Mouse (Mus musculus) kidney, adult 11 months (tissue): ENCODE results near the gene Col5a3.
"Not testable (repeated sequence)": the region's sequence is repeated elsewhere in the genome, so short reads cannot be mapped to it uniquely, and the experiment has no call there.

ENCODE experiments used
- DNase-seq: peaks from one replicate; pipeline ENCODE4 v3.0.0; 2022

Col5a3 gene

GRCm38 (mm10) chr9:20814521-20815272, at the start of gene Col5a3:
TSS of gene Col5a3 (minus strand) at chr9:20815067.
- peak; percentile 14 for DNase-seq

GRCm38 (mm10) chr9:20862225-20862624, 47.4 kb upstream of the Col5a3 start:
- DNase-seq = no peak

DNA sequence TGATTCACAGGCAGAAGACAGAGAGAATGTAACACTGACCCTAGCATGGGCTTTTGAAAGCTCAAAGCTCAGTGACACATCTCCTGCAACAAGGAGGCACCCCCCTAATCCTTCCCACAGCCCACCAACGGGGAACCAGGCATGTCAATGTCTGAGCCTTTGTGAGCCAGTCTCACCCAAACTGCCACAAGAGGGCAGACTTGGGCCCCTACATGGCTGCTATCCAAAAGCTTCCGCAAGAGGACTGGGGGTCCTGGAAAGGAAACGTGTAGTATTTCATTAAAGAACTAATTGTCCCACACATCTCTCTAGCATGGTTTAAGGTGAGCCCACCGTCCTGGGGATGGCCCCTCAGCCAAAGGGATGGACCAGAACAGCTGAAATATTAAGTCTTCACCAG, 47.0 kb upstream of the Col5a3 start:
- no peak for DNase-seq

DNA sequence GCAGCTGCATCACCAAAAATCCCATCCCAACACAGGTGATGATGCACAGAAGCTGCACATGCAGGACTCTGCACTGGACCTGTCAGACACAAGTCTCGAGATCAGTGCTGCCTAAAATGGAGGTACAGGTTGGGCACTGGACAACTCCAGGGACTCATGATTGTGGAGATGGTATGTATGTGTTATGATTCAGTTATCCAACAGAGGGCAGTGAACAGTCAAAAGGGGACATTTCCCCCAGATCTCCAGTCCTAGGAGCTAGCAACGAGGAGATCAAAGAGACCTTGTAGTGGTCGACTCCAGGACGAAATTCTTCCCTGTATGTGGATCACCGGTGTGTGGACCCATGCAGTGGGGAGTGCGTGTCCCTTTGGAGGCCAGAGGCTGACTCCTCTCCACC, 45.1 kb upstream of the Col5a3 start:
- no peak for DNase-seq

GRCm38 (mm10) chr9:20857131-20857530, 42.3 kb upstream of the Col5a3 start:
- DNase-seq = peak; percentile 27

GRCm38 (mm10) chr9:20850179-20850578, 35.3 kb upstream of the Col5a3 start:
- DNase-seq = no peak

GRCm38 (mm10) chr9:20842670-20843069, 27.8 kb upstream of the Col5a3 start:
- DNase-seq = no peak

GRCm38 (mm10) chr9:20842211-20842610, 27.3 kb upstream of the Col5a3 start:
- no peak for DNase-seq

DNA sequence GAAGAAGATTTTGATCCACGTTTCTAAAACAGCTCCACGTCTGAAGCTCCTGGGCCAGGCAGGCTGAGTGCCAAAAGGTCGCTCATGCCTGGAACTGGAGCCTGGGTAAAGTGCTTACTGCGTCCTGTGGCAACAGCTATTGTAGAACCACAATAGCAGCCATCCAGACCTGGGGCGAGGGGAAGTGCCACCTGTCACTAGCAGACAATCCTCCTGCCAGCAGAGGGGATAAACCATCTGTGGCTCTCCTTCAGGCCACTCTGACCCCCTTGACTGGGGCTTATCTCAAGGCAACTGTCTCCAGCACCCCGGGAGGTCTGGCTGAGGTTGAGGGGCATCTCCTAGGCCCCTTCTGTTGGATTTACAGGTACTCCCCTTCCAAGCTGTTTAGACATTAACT, 24.1 kb upstream of the Col5a3 start:
- DNase-seq = no peak

DNA sequence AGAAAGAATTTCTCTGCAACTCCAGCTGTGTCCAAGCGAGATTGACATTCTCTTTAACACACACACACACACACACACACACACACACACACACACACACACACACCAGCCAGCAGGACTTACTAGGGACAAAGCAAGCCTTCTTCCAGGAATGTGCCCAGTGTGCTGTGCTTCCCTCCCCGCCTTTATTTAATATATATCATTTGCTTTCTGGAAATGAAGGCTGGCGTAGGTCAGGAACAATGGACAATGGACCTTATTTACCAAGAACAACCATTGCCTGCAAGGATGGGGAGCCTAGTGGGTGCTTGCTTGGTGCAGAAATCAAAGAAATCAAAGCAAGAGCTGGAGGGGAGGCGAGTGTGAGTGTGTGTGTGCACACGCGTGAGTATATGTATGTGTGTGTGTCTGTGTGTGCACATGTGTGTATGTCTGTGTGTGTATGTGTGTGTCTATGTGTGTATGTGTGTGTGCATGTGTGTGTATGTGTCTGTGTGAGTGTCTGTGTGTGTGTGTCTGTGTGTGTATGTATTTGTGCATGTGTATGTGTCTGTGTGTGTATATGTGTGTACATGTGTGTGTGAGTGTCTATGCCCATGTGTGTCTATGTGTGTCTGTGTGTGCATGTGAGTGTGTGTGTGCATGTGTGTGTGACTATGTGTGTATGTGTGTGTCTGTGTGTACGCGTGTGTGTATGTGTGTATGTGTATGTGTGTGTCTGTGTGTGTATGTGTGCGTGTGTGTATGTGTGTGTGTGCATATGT, 22.5 kb upstream of the Col5a3 start:
- no peak for DNase-seq

GRCm38 (mm10) chr9:20835431-20835954, 20.6 kb upstream of the Col5a3 start:
- DNase-seq = not testable (repeated sequence)

GRCm38 (mm10) chr9:20834881-20835280, 20.0 kb upstream of the Col5a3 start:
- DNase-seq = no peak

GRCm38 (mm10) chr9:20830901-20831643, 16.2 kb upstream of the Col5a3 start:
- peak; percentile 90 for DNase-seq

GRCm38 (mm10) chr9:20828127-20828526, 13.3 kb upstream of the Col5a3 start:
- no peak for DNase-seq

DNA sequence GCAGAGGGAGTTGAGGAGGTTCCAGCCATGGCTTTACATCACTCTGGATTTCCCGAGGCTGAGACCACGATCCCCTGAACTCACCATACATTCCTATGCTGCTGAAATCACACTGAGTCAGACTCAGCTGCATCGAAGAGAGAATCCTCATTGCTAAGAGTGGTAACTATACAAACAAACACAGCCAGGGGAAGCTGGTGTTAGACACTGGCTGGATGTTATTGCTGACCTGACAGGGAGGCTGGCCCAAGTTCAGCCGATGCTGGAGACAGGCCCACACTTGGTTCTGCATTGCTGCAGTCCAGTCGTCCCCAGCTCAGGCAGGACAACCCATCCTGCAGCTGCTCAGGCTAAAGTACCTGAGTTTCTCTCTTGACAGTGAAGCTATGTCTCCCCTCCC, 10.9 kb upstream of the Col5a3 start:
- DNase-seq = no peak

GRCm38 (mm10) chr9:20822821-20823220, 8.0 kb upstream of the Col5a3 start:
- DNase-seq = no peak

DNA sequence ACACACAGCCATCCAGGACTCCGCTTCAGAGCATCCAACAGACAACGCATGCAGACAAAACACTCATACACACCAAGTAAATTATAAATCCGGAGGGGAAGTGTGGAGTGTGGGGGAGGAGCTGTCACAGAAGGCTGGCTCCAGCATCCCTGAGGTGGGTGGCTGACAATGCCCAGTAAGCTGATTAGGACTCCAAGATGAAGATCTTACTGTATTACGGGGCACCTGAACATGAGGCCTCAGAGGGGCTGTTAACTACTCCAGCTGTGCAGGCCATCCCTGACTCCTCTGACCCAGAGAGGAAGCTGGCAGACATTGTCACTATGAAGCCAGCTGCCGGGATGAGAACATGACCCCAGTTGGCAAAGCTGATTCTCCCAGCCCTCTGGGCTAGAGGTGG, 5.1 kb upstream of the Col5a3 start:
- no peak for DNase-seq

DNA sequence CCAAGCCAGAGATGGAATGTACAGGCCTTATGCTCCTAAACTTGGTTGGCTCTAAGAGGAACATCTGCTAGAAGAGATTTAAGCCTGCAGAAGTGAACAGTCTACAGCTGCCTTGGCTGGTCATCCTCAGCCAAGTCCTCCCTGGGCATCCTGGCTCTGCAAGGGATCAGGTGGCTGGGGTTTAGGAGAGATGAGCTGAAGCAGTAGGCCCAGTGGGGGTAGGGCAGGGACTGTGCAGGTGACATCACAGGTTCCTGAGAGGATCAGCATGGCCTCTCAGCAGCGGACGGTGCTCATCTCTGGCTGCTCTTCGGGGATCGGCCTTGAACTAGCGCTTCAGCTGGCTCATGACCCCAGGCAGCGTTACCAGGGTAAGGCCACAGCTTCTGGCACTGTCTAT, 3.4 kb upstream of the Col5a3 start, which contains the start of gene Rdh8:
Gene Rdh8 (plus strand): TSS at position 268 of the 400 bp plus-strand sequence.
- DNase-seq = no peak

DNA sequence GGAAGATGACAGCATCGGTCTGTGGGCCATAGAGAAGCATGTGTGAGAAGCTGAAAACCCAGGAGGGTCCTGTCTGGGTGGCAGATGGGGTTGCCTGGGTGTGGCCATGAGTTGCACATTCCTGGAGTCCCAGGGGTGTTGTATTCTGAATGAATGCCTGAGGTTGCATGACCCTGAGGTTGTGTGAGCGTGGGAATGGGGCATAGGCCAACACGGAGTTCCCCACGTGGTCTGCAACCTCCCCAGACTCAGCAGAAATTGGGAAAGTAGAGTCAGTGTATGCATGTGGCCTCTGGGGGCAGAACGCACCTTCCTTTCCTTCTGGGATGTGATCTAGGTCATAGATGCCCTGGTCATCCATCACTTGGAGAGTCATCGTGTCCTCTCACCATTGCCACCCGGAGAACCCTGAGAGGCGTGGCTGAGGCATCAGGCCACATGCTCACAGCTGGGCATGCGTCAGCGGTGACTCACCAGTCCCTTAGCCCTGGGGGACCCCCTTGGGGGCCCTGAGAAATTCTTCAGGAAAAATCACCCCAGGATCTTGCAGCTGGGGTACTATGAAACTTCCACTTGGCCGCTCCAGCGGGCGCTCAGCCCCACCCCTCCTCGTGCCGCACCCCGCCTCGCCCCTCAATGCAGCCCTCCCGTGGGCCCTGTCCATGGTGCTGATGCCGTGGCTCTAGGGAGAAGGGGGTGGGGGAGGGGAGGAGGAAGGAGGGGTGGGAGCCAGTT, 2.2 kb downstream of the Col5a3 start:
- DNase-seq = no peak

GRCm38 (mm10) chr9:20810773-20811172, 4.1 kb downstream of the Col5a3 start:
- DNase-seq = no peak

DNA sequence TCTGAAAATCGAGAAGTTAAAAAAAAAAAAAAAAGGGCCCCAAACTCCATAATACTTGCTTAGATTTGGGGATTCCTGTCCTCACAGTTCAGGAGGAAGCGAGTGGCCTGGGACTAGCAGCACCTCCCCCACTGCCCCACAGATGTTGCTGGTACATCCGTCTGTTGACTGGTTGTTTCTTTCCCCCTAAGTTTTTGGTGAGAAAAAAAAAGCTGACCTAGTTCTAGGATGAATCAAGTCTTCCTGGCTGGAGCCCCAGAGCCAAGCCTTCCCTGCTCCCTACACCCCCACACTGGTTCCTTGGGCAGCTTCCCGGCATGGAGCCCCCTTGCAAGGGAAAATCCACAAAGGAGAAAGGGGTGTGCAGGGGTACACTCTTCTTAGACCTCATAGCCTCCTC, 4.6 kb downstream of the Col5a3 start:
- no peak for DNase-seq

DNA sequence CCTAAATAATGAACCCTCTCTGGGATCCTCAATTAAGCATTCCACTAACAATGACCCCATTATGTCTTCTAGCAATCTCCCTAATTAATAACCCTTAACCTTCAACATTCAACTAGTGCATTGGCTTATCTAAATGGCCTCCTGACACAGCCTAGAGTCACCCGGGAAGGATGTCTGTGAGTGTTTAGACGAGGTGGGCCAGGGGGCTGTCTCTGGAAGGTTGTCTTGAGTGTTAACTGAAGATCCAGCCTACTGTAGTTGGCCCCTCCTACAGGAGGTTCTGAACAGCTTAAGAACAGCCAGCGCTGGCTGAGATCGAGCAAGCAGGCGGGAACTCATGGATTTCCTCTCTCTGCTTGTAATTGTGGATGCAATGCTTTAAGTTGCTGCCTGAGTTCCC, 9.2 kb downstream of the Col5a3 start:
- DNase-seq = no peak

DNA sequence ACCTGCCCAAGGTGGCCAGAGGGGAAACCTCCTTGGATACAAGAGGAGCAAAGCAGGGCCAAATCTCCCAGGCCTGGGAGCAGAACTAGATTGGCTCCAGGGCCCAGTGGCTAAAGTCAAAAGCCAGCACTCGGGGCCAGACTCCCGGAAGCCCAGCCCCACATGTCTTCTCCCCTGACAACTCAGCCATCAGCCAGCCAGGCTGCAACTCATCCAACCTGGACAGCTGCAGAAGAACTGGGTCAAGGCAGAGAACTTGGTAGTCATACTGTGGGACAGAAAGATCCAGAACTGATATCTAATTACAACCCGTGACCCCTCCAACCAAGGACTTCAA, 9.7 kb downstream of the Col5a3 start:
- DNase-seq = no peak
